Mouse (Mus musculus) MEL (cell line): Measurements from ENCODE around the gene Sapcd1. TPM values are rescaled to one million over a fixed set of nuclear protein-coding genes. Genes with fewer than 3 reads are reported as not detected.

ENCODE experiments used
- DNase-seq: peaks from one replicate; pipeline ENCODE4 v3.0.0; 2011; ENCODE audit warnings: low read depth, low spot score
- H3K27ac ChIP-seq: 2 replicates; pipeline ENCODE4 v1.5.1; 2012; ENCODE audit warnings: low read depth, mild to moderate bottlenecking, control low read depth, low read length, moderate library complexity; ENCODE audit not compliant: control insufficient read depth
- H3K27me3 ChIP-seq, 2 experiments: fragments of 150-350 bp in 1 of 2; sonication (generic) in 1 of 2; 2 replicates each; pipeline ENCODE4 v1.6.1; 2012; ENCODE audit warnings: low read length in 2 of 2, mild to moderate bottlenecking in 2 of 2, improper control_type of control experiment in 1 of 2, moderate library complexity in 1 of 2; ENCODE audit not compliant: insufficient read depth in 2 of 2, control insufficient read depth in 1 of 2
- H3K36me3 ChIP-seq, 2 experiments: 2 replicates each; pipeline ENCODE4 v1.6.1; 2012 to 2014; ENCODE audit warnings: low read length in 2 of 2, improper control_type of control experiment in 1 of 2, inconsistent platforms in 1 of 2, mild to moderate bottlenecking in 1 of 2; ENCODE audit not compliant: insufficient read depth in 2 of 2, control insufficient read depth in 1 of 2
- H3K4me1 ChIP-seq, 2 experiments: fragments of 150-350 bp in 1 of 2; sonication (generic) in 1 of 2; 2 replicates each; pipeline ENCODE4 v1.6.1; 2012; ENCODE audit warnings: low read length in 2 of 2, improper control_type of control experiment in 1 of 2, mild to moderate bottlenecking in 1 of 2; ENCODE audit not compliant: insufficient read depth in 2 of 2, control insufficient read depth in 1 of 2
- H3K4me3 ChIP-seq, 2 experiments: fragments of 150-350 bp in 1 of 2; sonication (generic) in 1 of 2; 2 replicates each; pipeline ENCODE4 v1.5.1; 2012; ENCODE audit warnings: low read depth in 2 of 2, low read length in 2 of 2, mild to moderate bottlenecking in 2 of 2, moderate library complexity in 2 of 2, control low read depth in 1 of 2, improper control_type of control experiment in 1 of 2; ENCODE audit not compliant: control insufficient read depth in 1 of 2, insufficient read depth in 1 of 2
- H3K79me2 ChIP-seq: 2 replicates; pipeline ENCODE4 v1.6.1; 2012; ENCODE audit warnings: mild to moderate bottlenecking, low read length, moderate library complexity; ENCODE audit not compliant: control insufficient read depth, poor library complexity, insufficient read depth
- H3K9ac ChIP-seq: 2 replicates; pipeline ENCODE4 v1.6.1; 2012; ENCODE audit warnings: low read depth, mild to moderate bottlenecking, control low read depth, low read length, moderate library complexity; ENCODE audit not compliant: control insufficient read depth, poor library complexity, severe bottlenecking
- H3K9me3 ChIP-seq: fragments of 150-350 bp; sonication (generic); replicated peaks from 2 replicates; pipeline ENCODE4 v1.6.1; 2012; ENCODE audit warnings: mild to moderate bottlenecking, low read length, improper control_type of control experiment, moderate library complexity; ENCODE audit not compliant: insufficient read depth
- CHD2 ChIP-seq: IDR thresholded peaks from 2 replicates; pipeline ENCODE4 v1.6.1; 2011; ENCODE audit warnings: low read length, improper control_type of control experiment
- MAZ ChIP-seq: IDR thresholded peaks from 2 replicates; pipeline ENCODE4 v1.6.1; 2012; ENCODE audit warnings: low read depth, mild to moderate bottlenecking, inconsistent platforms, low read length, improper control_type of control experiment
- MXI1 ChIP-seq: IDR thresholded peaks from 2 replicates; pipeline ENCODE4 v1.6.1; 2011; ENCODE audit warnings: mild to moderate bottlenecking, low read depth, low read length, improper control_type of control experiment
- MYB ChIP-seq: IDR thresholded peaks from 2 replicates; pipeline ENCODE4 v1.6.1; 2011; ENCODE audit warnings: mild to moderate bottlenecking, low read depth, low read length, improper control_type of control experiment
- POLR2AphosphoS2 ChIP-seq: IDR thresholded peaks from 2 replicates; pipeline ENCODE4 v1.6.1; 2011; ENCODE audit warnings: low read length, improper control_type of control experiment
- RAD21 ChIP-seq: IDR thresholded peaks from 2 replicates; pipeline ENCODE4 v1.6.1; 2011; ENCODE audit warnings: mild to moderate bottlenecking, low read depth, low read length, improper control_type of control experiment
- TBP ChIP-seq: IDR thresholded peaks from 2 replicates; pipeline ENCODE4 v1.8.0; 2011; ENCODE audit warnings: low read depth, low read length, improper control_type of control experiment
- UBTF ChIP-seq: IDR thresholded peaks from 2 replicates; pipeline ENCODE4 v1.6.1; 2012; ENCODE audit warnings: low read depth, mild to moderate bottlenecking, inconsistent platforms, low read length, improper control_type of control experiment, moderate library complexity, borderline replicate concordance; ENCODE audit not compliant: insufficient read depth
- USF2 ChIP-seq, 2 experiments: IDR thresholded peaks; 2 replicates each; pipeline ENCODE4 v1.6.1; 2011 to 2012; ENCODE audit warnings: improper control_type of control experiment in 2 of 2, low read length in 2 of 2, borderline replicate concordance in 1 of 2, inconsistent platforms in 1 of 2, low read depth in 1 of 2, mild to moderate bottlenecking in 1 of 2; ENCODE audit not compliant: insufficient read depth in 1 of 2
- ZNF384 ChIP-seq: IDR thresholded peaks from 2 replicates; pipeline ENCODE4 v1.6.1; 2012; ENCODE audit warnings: low read depth, mild to moderate bottlenecking, inconsistent platforms, low read length, improper control_type of control experiment
- polyA plus RNA-seq, 2 experiments: library from polyadenylated mRNA; stranded (reverse) in 1 of 2; unstranded in 1 of 2; fragments of >175 nt in 1 of 2; fragments of >200 nt in 1 of 2; gene quantifications; 2 replicates each; pipeline versions ENCODE4 v1.2.1 to v1.2.4; 2012; ENCODE audit warnings: low replicate concordance in 2 of 2, low read depth in 1 of 2; ENCODE audit not compliant: insufficient read length in 2 of 2, insufficient read depth in 1 of 2, missing spikeins in 1 of 2
- total RNA-seq: library from RNA; depleted of rRNA; stranded (reverse); fragments of 300-350 nt; gene quantifications from 2 replicates; pipeline ENCODE4 v1.2.3, GENCODE M21; 2012

The Sapcd1 gene
- total and polyA plus RNA-seq, 3 experiments, result 124 to 164 TPM; not detected in 1

- H3K79me2 ChIP-seq, result peaks cover 29% of the 10 kb centered on the region
- no peak overlapping the region for H3K4me3 ChIP-seq
- H3K4me1 ChIP-seq, result peaks cover 0 to 12% of the 10 kb centered on the region in 2 experiments; a peak in 3 of 4 replicates
- peaks cover 16 to 20% of the 10 kb centered on the region in 2 experiments for H3K36me3 ChIP-seq
- TF ChIP-seq MXI1 (no peak), MAZ (no peak)
- H3K9ac ChIP-seq, result no peak overlapping the region
- H3K27me3 ChIP-seq, result no peaks in the 10 kb centered on the region
- DNase-seq, result no peak
- no peaks in the 10 kb centered on the region for H3K9me3 ChIP-seq
- H3K27ac ChIP-seq, result no peak overlapping the region; the same call in 1 of the 2 replicates
Observed at GRCm38 (mm10) chr17:35055691-35056495, 28.1 kb upstream of the Sapcd1 start.

- Histone ChIP-seq H3K4me3 (peak overlapping the region; percentile 18 to 76), H3K27me3 (no peaks in the 10 kb centered on the region), H3K9me3 (no peaks in the 10 kb centered on the region), H3K4me1 (peaks cover 0 to 23% of the 10 kb centered on the region in 2 experiments; a peak in 3 of 4 replicates), H3K36me3 (peaks cover 9 to 23% of the 10 kb centered on the region in 2 experiments), H3K9ac (peak overlapping the region; percentile 51), H3K79me2 (peaks cover 42% of the 10 kb centered on the region), H3K27ac (peak overlapping the region; percentile 78)
- TF ChIP-seq ZNF384 (no peak), UBTF (no peak), CHD2 (no peak), POLR2AphosphoS2 (no peak), MYB (no peak), USF2 (IDR thresholded peaks at IDR 0.05; ENCODE audit: borderline replicate concordance in 1 of 2, insufficient read depth in 1 of 2, low read depth in 1 of 2, low read length in 2 of 2) (no peak), RAD21 (no peak), TBP (no peak)
- DNase-seq, result no peak
Observed at GRCm38 (mm10) chr17:35052271-35052798, 24.5 kb upstream of the Sapcd1 start.
